Mouse (Mus musculus) adrenal gland, adult (tissue): Measurements from ENCODE around the gene Nxn.
A peak's percentile ranks its signal among the peaks of the same experiment; 100 is the strongest.
"Not testable (repeated sequence)": the region's sequence is repeated elsewhere in the genome, so short reads cannot be mapped to it uniquely, and the experiment has no call there.

Experiments used
- DNase-seq, 2 experiments: peaks; one replicate each; pipeline ENCODE4 v3.0.0; 2022 to 2023; ENCODE audit warnings: low spot score in 1 of 2; ENCODE audit not compliant: inconsistent age in 2 of 2

Nxn gene

GRCm38 (mm10) chr11:76236136-76236535 is 162.8 kb downstream of the Nxn start:
- DNase-seq: no peak

GRCm38 (mm10) chr11:76225051-76225450 is 173.9 kb downstream of the Nxn start:
- no peak for DNase-seq

- no peak for DNase-seq
Measured at GRCm38 (mm10) chr11:76224631-76225030, 174.3 kb downstream of the Nxn start.

- peak; percentile 98 to 99 for DNase-seq
Measured at GRCm38 (mm10) chr11:76217390-76217800, 181.5 kb downstream of the Nxn start, which contains the start of the genes Dbil5 and Gemin4. TSS of gene Dbil5 (plus strand) at chr11:76217608. TSS of gene Gemin4 (minus strand) at chr11:76217664.

- DNase-seq: peak; percentile 24 to 70
Measured at GRCm38 (mm10) chr11:76216681-76217389, 182.1 kb downstream of the Nxn start.

GRCm38 (mm10) chr11:76216049-76216540 is 182.8 kb downstream of the Nxn start:
- no peak for DNase-seq

GRCm38 (mm10) chr11:76215011-76215410 is 183.9 kb downstream of the Nxn start:
- no peak for DNase-seq

- no peak for DNase-seq
Measured at GRCm38 (mm10) chr11:76213841-76214240, 185.1 kb downstream of the Nxn start.

- not testable (repeated sequence) for DNase-seq
Measured at GRCm38 (mm10) chr11:76211595-76211994, 187.3 kb downstream of the Nxn start.

- no peak for DNase-seq
Measured at GRCm38 (mm10) chr11:76210228-76210985, 188.5 kb downstream of the Nxn start.
